Mouse (Mus musculus) cortical plate, adult 2 months (tissue): ENCODE results near the gene Rbpms2.

Experiments used
- CTCF ChIP-seq: fragments of 200-500 bp; IDR thresholded peaks from 2 replicates; pipeline ENCODE4 v1.5.1; 2011; ENCODE audit warnings: mild to moderate bottlenecking, control low read depth, low read length; ENCODE audit not compliant: insufficient read depth; ENCODE audit errors: extremely low read depth
- POLR2A ChIP-seq: fragments of 200-500 bp; IDR thresholded peaks from 2 replicates; pipeline ENCODE4 v1.6.1; 2011; ENCODE audit warnings: mild to moderate bottlenecking, low read length, control low read depth; ENCODE audit not compliant: insufficient read depth; ENCODE audit errors: extremely low read depth

DNA sequence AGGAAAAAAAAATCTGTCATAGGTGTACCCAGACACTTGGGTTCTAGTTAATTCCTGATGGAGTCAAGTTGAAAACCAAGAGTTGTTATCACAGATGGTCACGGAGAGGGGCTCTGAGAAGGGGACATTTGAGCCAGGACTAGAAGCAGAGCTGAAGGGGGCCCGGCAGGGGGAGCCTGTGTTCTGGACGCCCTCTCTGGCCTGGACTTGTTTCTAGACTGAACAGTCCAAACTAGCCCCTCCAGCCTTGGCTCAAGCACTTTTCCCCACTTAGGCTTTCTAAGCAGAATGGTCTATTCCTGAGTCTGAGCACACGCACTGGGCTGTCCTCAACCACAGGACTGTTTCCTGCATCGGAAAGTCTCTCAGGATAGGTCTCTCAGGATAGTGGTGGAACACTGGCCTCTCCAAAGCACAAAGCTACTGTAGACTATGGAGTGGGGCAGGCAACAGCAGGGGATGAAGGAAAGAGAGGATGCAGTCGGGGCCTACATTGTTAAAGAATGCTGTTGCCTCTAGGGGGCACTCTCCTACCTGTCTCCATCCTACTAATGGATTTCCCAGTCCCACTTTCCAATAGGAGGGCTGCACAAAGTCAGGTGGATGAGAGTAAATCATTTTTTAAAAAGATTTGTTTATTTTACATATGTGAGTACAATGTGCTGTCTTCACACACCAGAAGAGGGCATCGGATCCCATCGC, 25.9 kb upstream of the Rbpms2 start:
- TF ChIP-seq POLR2A (no peak), CTCF (peak; percentile 21; the same call in 1 of the 2 replicates)
